Mouse (Mus musculus): Measurements from ENCODE around the gene Agpat3. TPM values are rescaled to one million over a fixed set of nuclear protein-coding genes. Genes with fewer than 3 reads are reported as not detected.

The Agpat3 gene
- polyA plus RNA-seq, 1 experiment from 2014 or later, result 277 TPM

DNA sequence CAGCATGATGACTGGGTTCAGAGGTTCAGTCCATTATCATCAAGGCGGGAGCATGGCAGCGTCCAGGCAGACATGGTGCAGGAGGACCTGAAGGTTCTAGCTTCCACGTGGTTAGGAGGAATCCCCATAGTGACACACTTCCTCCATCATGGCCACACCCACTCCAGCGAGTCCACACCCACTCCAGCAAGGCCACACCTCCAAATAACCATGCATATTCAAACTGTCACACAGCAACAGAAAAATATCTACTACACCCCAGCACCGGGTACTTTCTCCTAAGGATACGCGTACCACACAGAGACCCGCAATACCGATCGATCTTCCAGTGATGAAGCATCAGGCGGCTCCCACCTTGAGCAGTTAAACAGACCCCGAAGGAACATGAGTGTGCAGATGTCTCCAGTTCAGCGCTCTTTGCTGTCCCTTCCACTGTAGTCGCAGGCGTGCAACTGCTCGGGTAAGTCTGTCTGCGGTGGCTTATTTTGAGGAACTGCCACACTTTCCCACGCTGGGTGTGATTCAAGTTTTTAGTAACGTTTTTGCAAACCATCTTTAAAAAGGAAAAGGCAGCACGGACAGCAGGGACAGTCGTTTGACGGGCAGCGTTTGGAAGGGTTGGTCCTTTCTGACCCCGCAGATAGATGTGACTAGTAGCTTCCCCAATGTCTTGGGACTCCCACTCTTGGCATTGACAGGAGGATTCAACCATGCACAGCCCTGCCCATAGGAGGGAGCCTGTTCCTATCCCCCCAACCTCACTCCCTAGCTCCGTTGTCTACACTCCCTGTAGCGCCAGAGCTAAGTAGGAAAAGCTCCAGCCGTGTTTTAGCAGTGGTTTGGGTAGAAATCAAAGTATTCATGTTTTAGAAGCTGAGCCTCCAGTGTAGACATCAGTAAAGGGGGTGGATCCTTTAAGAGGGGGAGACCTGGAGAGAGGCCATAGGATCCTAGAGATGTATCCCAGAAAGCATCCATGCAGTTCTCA is 20.7 kb upstream of the Agpat3 start:
- Histone ChIP-seq H3K9me3 (ENCODE audit: control insufficient read depth) (peaks cover 3% of the 10 kb centered on the region), H3K4me2 (replicated peaks; ENCODE audit: low read depth) (no peak overlapping the region), H3K9ac (ENCODE audit: low read depth, low read length) (no peak overlapping the region), H3K4me3 (ENCODE audit: low read depth, low read length) (no peak overlapping the region), H3K27me3 (replicated peaks; ENCODE audit: control insufficient read depth, insufficient read depth, low read length) (peaks cover 18% of the 10 kb centered on the region), H3K27ac (ENCODE audit: low read depth, low read length) (no peak overlapping the region), H3K4me1 (replicated peaks; ENCODE audit: control insufficient read depth, insufficient read depth, low read length) (no peaks in the 10 kb centered on the region), H3K36me3 (ENCODE audit: control insufficient read depth, insufficient read depth) (no peaks in the 10 kb centered on the region)
- 63% methylated on average over 27 of the region's 27 CpGs for WGBS
- no peak for TF ChIP-seq CTCF (IDR thresholded peaks at IDR 0.05; ENCODE audit: low read depth)
- ATAC-seq, result no peak

DNA sequence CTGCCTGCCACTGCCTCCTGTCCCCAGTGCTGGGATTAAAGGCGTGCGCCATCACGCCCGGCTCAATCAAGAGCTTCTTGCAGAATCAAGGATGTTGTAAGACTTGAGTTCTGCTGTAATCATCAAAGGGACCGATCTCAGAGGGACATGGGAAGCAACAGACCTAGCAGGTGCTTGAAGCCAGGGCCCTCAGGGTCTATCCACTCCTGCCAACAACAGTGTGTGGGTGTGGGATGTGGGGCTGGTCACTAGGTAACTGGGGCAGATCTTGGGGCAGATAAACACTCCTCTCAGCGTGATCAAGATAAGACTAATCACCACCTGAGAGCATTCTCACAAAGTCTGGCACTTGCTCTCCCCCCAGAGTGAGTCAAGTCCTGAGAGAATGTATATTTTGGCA is 19.5 kb upstream of the Agpat3 start:
- Histone ChIP-seq H3K27ac (ENCODE audit: low read depth, low read length) (no peak overlapping the region), H3K27me3 (replicated peaks; ENCODE audit: control insufficient read depth, insufficient read depth, low read length) (peaks cover 18% of the 10 kb centered on the region), H3K9me3 (ENCODE audit: control insufficient read depth) (peaks cover 3% of the 10 kb centered on the region), H3K4me2 (replicated peaks; ENCODE audit: low read depth) (no peak overlapping the region), H3K9ac (ENCODE audit: low read depth, low read length) (no peak overlapping the region), H3K36me3 (ENCODE audit: control insufficient read depth, insufficient read depth) (no peaks in the 10 kb centered on the region), H3K4me1 (replicated peaks; ENCODE audit: control insufficient read depth, insufficient read depth, low read length) (peaks cover 6% of the 10 kb centered on the region; the same call in 1 of the 2 replicates), H3K4me3 (ENCODE audit: low read depth, low read length) (no peak overlapping the region)
- ATAC-seq, result no peak
- no peak for TF ChIP-seq CTCF (IDR thresholded peaks at IDR 0.05; ENCODE audit: low read depth)
- 48% methylated on average over 6 of the region's 6 CpGs for WGBS

DNA sequence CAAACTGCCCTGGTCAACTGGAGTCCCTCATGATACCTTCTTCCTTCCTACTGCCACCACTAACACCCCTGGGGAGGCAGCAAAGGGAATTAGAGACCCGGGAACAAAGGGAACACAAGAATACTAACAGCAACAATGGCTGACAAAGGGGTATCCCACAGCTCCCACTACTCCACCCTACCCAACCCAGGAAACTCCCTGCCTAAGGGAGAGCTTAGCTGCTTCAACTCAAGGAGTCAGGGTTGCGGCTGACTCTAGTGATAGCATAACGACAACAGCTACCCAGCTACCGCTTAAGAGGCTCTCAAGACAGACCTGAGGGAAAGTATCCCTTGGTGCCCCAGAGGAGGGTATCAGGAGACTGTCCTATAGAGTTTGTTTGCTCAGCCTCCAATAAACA is 15.3 kb upstream of the Agpat3 start:
- Histone ChIP-seq H3K27ac (ENCODE audit: low read depth, low read length) (no peak overlapping the region), H3K9ac (ENCODE audit: low read depth, low read length) (no peak overlapping the region), H3K36me3 (ENCODE audit: control insufficient read depth, insufficient read depth) (no peaks in the 10 kb centered on the region), H3K4me1 (replicated peaks; ENCODE audit: control insufficient read depth, insufficient read depth, low read length) (peaks cover 6% of the 10 kb centered on the region; the same call in 1 of the 2 replicates), H3K4me2 (replicated peaks; ENCODE audit: low read depth) (peak overlapping the region; percentile 41; the same call in 1 of the 2 replicates), H3K9me3 (ENCODE audit: control insufficient read depth) (no peaks in the 10 kb centered on the region), H3K4me3 (ENCODE audit: low read depth, low read length) (no peak overlapping the region), H3K27me3 (replicated peaks; ENCODE audit: control insufficient read depth, insufficient read depth, low read length) (peaks cover 27% of the 10 kb centered on the region)
- ATAC-seq, result no peak
- no peak for TF ChIP-seq CTCF (IDR thresholded peaks at IDR 0.05; ENCODE audit: low read depth)
- WGBS, result 41% methylated on average over 4 of the region's 4 CpGs

DNA sequence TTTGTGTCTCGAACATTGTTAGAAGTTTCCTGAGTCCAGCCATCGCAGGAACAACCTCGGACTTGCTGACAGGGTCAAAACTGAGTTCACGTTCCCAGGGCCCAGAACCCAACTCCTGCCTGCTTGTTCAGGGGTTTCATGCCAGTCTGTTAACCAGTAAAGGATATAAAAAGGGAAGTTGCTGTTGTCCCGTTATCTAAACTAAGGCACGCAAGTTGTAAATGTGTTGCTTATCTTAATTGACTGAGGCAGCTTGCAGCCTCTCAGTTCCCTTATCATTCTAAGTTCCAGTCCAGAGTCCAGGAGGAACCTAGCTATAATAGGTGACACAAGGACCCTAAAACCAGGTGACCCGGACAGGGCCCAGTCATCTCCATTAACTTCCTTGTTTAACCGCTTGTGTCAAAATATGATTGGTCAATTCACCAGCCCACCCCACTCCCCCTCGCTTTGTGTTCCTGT is 14.6 kb upstream of the Agpat3 start:
- no peak overlapping the region for H3K27ac ChIP-seq (ENCODE audit: low read depth, low read length)

DNA sequence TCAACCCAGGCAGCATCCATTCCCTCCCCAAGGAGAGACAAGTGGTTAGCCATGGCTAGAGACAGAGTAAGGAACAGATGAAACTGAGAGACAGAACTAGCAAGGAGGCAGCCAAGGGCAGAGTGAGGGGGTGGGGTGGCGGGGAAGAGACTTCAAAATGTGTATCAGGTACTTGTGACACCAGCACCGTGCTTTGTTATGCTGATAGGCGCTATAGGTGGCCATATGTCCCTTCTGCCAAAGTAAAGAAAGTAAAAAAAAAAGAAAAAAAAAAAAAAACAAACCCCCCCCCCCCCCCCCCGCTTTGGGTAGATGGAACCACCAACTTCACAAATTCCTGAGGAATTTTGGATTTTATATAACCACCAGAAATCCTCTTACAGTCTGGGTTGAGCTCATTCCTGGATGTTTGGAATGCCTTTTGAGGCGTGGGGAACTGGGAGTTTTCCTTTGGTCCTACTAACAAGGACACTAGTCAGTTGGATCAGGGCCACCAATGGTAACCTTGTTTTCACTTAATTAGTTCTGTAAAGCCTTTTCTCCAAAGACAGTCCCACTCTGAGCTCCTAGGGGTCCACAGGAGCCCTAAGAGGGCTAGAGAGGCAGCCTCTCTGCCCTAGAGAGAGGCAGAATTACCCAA is 14.0 kb upstream of the Agpat3 start:
- WGBS, result 44% methylated on average over 5 of the region's 5 CpGs
- Histone ChIP-seq H3K9me3 (ENCODE audit: control insufficient read depth) (no peaks in the 10 kb centered on the region), H3K27ac (ENCODE audit: low read depth, low read length) (no peak overlapping the region), H3K27me3 (replicated peaks; ENCODE audit: control insufficient read depth, insufficient read depth, low read length) (peaks cover 19% of the 10 kb centered on the region), H3K4me3 (ENCODE audit: low read depth, low read length) (no peak overlapping the region), H3K4me1 (replicated peaks; ENCODE audit: control insufficient read depth, insufficient read depth, low read length) (peaks cover 6% of the 10 kb centered on the region; the same call in 1 of the 2 replicates), H3K36me3 (ENCODE audit: control insufficient read depth, insufficient read depth) (no peaks in the 10 kb centered on the region; the same call in 1 of the 2 replicates), H3K9ac (ENCODE audit: low read depth, low read length) (no peak overlapping the region), H3K4me2 (replicated peaks; ENCODE audit: low read depth) (peak overlapping the region; percentile 30; the same call in 1 of the 2 replicates)
- ATAC-seq, result no peak
- TF ChIP-seq CTCF (IDR thresholded peaks at IDR 0.05; ENCODE audit: low read depth), result no peak

More for the DNA sequence above, 14.6 kb upstream of the Agpat3 start:
- peaks cover 6% of the 10 kb centered on the region; the same call in 1 of the 2 replicates for H3K4me1 ChIP-seq (replicated peaks; ENCODE audit: control insufficient read depth, insufficient read depth, low read length)
- peak; percentile 96 for ATAC-seq
- no peaks in the 10 kb centered on the region for H3K9me3 ChIP-seq (ENCODE audit: control insufficient read depth)
- no peaks in the 10 kb centered on the region; the same call in 1 of the 2 replicates for H3K36me3 ChIP-seq (ENCODE audit: control insufficient read depth, insufficient read depth)
- no peak overlapping the region for H3K4me3 ChIP-seq (ENCODE audit: low read depth, low read length)
- TF ChIP-seq CTCF (IDR thresholded peaks at IDR 0.05; ENCODE audit: low read depth), result no peak
- WGBS, result 23% methylated on average over 9 of the region's 9 CpGs
- no peak overlapping the region for H3K9ac ChIP-seq (ENCODE audit: low read depth, low read length)
- H3K4me2 ChIP-seq (replicated peaks; ENCODE audit: low read depth), result peak overlapping the region; percentile 41
- peaks cover 21% of the 10 kb centered on the region for H3K27me3 ChIP-seq (replicated peaks; ENCODE audit: control insufficient read depth, insufficient read depth, low read length)

DNA sequence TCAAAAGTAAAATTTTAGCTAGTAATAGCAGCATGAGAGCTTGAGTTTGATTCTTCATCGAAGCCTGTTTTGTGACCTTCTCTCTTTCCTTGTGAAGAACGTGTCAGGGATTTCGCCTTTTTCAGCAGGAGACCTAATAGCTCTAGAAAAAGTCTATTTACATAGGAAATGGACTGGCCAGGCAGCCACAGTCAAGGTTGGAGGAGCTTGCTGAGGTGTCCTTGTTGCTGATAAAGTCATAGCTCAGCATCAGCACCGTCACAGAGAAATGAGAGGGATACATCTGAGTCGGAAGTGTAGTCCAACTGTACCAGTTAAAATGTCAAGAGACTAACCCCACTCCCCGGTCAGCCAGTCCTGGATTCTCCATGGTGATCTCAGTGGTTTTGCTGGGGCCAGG is 13.3 kb upstream of the Agpat3 start:
- Histone ChIP-seq H3K4me3 (ENCODE audit: low read depth, low read length) (no peak overlapping the region), H3K27ac (ENCODE audit: low read depth, low read length) (no peak overlapping the region), H3K9ac (ENCODE audit: low read depth, low read length) (no peak overlapping the region), H3K27me3 (replicated peaks; ENCODE audit: control insufficient read depth, insufficient read depth, low read length) (peaks cover 19% of the 10 kb centered on the region), H3K4me2 (replicated peaks; ENCODE audit: low read depth) (no peak overlapping the region), H3K4me1 (replicated peaks; ENCODE audit: control insufficient read depth, insufficient read depth, low read length) (peaks cover 6% of the 10 kb centered on the region; the same call in 1 of the 2 replicates), H3K36me3 (ENCODE audit: control insufficient read depth, insufficient read depth) (no peaks in the 10 kb centered on the region; the same call in 1 of the 2 replicates), H3K9me3 (ENCODE audit: control insufficient read depth) (no peaks in the 10 kb centered on the region)
- no peak for ATAC-seq
- TF ChIP-seq CTCF (IDR thresholded peaks at IDR 0.05; ENCODE audit: low read depth), result no peak
- 83% methylated on average over 6 of the region's 6 CpGs for WGBS

Measured in intestine, postnatal 0 days (tissue).